Mouse (Mus musculus): Measurements from ENCODE around the gene Ier3. TPM values are rescaled to one million over a fixed set of nuclear protein-coding genes. Genes with fewer than 3 reads are reported as not detected.

The Ier3 gene
- total RNA-seq, 2 experiments from 2014 or later: 39.7 to 42.5 TPM

DNA sequence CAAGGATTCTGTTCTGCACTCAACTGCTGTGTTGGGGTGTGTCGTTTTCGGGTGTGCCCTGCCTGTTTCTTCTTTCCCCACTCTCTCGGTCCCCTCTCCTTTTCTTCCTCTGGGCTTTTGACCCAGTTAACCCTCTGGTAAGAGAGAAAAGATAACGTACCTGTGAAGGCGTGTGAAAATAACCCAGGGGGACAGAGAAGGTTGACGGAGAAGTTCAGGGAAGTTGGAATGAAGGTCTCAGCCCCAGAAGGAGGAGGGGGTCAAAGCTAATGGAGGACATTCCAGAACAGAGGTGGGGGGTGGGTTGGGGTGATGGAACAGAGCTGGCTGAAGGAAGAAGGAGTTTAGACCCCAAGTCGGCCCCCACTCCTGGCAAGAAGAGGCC, 47.5 kb downstream of the Ier3 start:
- DNase-seq: no peak

DNA sequence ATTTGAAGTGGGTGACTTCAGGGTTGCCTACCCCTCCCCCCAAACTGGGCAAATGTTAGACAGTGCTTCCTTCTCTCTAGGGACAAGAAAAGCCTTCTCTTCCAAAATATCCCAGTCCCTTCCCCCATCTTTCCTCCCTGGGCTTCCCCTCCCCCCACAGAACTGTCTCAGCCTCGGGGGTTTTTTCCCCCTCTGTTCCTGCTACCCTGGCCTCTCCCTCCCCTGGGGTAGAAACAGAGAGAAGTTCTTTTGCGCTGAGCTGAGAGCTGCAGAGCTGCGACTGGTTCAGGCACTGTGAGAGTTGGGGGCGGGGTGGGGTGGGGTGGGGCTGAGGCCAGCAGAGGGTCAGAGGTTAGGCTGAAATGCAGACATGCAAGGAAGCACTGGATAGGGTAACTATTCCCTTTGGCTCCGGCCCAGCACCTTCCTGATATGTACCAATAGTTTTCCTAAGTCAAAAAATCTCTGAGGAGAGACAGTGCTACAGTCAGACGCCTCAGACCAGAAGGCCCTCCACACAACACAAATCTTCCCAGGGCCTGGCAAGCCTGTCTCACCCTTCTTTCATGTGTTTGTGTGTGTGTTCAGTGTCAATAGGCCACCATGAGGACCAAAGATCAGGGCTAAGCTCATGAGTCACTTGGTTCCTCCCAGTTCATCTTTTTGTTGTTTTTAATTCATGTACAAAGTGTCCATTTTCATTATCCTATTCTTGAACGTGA, 48.0 kb downstream of the Ier3 start:
- DNase-seq: peak; percentile 54

DNA sequence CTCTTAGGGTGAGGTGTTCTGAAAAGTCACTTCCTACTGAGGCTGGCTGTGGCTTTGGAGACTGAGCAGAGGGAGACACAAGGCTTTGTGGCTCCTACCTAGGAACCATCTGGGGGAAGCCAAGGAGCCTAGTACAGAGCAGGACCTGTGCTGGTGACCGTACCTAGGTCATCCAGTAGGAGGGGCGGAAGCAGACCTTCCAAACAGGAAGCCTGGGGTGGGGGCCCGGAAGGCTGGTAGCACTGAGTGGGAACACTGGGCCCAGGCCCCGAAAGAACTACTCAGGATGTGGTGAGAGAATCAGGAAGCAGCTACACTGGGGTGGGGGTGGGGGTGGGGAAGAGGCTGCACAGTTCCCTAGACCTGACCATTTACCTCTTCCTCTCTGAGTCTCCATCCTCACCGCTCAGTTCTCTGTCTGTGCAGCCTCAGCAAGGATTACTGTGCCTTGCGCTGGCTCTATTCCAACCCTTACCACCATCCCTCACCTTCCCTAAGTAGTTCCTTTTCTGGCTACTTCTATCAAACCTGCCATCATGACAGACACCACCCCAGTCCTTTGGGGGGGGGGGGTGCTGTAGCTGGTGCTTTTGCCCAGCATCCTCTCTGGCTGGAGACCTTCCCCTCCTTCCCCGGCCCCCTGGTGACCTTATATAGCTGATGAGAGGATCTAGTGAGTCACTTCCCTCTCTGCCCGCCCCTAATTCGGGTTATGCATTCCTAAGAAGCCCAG, 48.8 kb downstream of the Ier3 start:
- DNase-seq: peak; percentile 75

DNA sequence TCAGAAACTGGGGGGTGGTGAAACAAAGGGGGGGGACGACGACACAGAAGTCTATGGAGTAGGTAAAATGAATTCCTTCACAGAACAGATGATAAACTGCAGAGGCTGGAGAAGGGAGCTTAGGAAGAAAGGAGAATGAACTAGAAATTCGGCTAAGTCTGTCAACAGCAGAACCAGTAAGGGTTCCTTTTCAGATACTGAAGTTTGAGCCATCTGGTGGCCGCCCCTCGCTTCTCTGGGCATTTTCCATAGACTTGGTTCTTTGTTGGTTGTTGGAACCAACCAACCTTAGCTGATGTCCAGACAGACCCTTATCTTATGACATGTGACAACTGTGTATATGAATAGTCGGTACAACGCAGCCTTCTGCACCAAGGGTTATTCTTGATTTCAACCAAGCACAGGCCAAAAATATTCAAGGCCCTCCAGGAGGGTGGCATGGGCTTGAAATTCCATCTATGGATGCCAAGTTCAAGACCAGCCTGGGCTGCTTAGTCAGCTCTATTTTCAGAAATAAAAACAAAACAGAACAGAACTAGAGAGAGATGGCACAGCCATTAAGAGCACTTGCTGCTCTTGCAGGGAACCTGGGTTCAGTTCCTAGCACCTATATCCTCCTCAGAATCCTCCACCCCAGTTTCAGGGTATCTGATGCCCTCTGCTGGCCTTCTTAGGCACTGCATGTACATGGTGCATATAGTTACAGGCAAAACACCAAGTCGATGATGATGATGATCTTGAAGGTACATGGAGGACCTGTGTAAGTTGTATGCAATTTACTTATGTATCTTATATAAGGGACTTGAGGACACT, 49.6 kb downstream of the Ier3 start:
- peak; percentile 65 for DNase-seq

Small RNA genes within 50 kb of the gene (microRNA-seq; reads per million reads assigned to microRNA genes)
- 0.82 to 1.4 reads per million in 2 experiments for gene Gm28033

Other genes starting within 250 kb of the Ier3 start
- gene Sfta2, start 220.1 kb upstream of the Ier3 start, total RNA-seq (2021): not detected
- not detected for gene Gm9573, start 195.0 kb upstream of the Ier3 start, total RNA-seq (2021)
- gene Mucl3, start 178.0 kb upstream of the Ier3 start, total RNA-seq (2021): not detected
- 10 to 100 TPM; 29.0 to 29.2 TPM for gene Vars2, start 154.1 kb upstream of the Ier3 start, total RNA-seq (2021)
- 10 to 100 TPM; 19.4 to 20.9 TPM for gene Gtf2h4, start 147.9 kb upstream of the Ier3 start, total RNA-seq (2021)
- gene Ddr1, start 117.1 kb upstream of the Ier3 start, total RNA-seq (2021): 100 to 1,000 TPM; 107 to 113 TPM
- 100 to 1,000 TPM in 1 of 2 experiments, 10 to 100 TPM in 1; 97.8 to 105 TPM for gene Flot1, start 1.5 kb downstream of the Ier3 start, total RNA-seq (2021)
- gene Tubb5, start 16.6 kb downstream of the Ier3 start, total RNA-seq (2021): 100 to 1,000 TPM; 908 to 913 TPM
- 10 to 100 TPM; 37.9 to 40.6 TPM for gene Mdc1, start 19.8 kb downstream of the Ier3 start, total RNA-seq (2021)
- 10 to 100 TPM; 26.3 to 32.2 TPM for gene Nrm, start 39.6 kb downstream of the Ier3 start, total RNA-seq (2021)
- gene Ppp1r18, start 43.9 kb downstream of the Ier3 start, total RNA-seq (2021): 10 to 100 TPM; 32.6 to 32.7 TPM
- gene Dhx16, start 58.1 kb downstream of the Ier3 start, total RNA-seq (2021): 10 to 100 TPM; 24.2 to 25.1 TPM
- 10 to 100 TPM; 45.0 to 47.0 TPM for gene 2310061I04Rik, start 75.7 kb downstream of the Ier3 start, total RNA-seq (2021)
- gene Atat1, start 88.4 kb downstream of the Ier3 start, total RNA-seq (2021): 10 to 100 TPM; 18.7 to 23.0 TPM
- gene Mrps18b, start 94.7 kb downstream of the Ier3 start, total RNA-seq (2021): 10 to 100 TPM; 56.1 to 58.3 TPM
- gene Ppp1r10, start 94.8 kb downstream of the Ier3 start, total RNA-seq (2021): 10 to 100 TPM; 49.2 to 58.5 TPM
- gene Abcf1, start 148.1 kb downstream of the Ier3 start, total RNA-seq (2021): 10 to 100 TPM; 71.0 to 73.9 TPM
- 10 to 100 TPM; 38.4 to 38.6 TPM for gene Gnl1, start 158.2 kb downstream of the Ier3 start, total RNA-seq (2021)
- gene Prr3, start 158.6 kb downstream of the Ier3 start, total RNA-seq (2021): 10 to 100 TPM; 12.9 TPM
- 1 to 10 TPM; 1.1 to 1.6 TPM for gene H2-T24, start 198.9 kb downstream of the Ier3 start, total RNA-seq (2021)
- 1 to 10 TPM; 7.7 to 9.5 TPM for gene H2-T23, start 211.2 kb downstream of the Ier3 start, total RNA-seq (2021)
- 1 to 10 TPM; 7.9 to 9.3 TPM for gene H2-T22, start 221.1 kb downstream of the Ier3 start, total RNA-seq (2021)
- not detected for gene Gm6034, start 221.3 kb downstream of the Ier3 start, total RNA-seq (2021)
- 1 to 10 TPM in 1 of 2 experiments, under 1 TPM in 1; 0.98 to 1.1 TPM for gene Gm11127, start 236.7 kb downstream of the Ier3 start, total RNA-seq (2021)

Data from heart, postnatal 4 days (tissue).